Mouse (Mus musculus) G1E-ER4 (cell line): Measurements from ENCODE around the gene Vmn2r115. TPM values are rescaled to one million over a fixed set of nuclear protein-coding genes. Genes with fewer than 3 reads are reported as not detected.
"Not testable (repeated sequence)": the region's sequence is repeated elsewhere in the genome, so short reads cannot be mapped to it uniquely, and the experiment has no call there.

ENCODE experiments used
- GATA1 ChIP-seq: IDR thresholded peaks from one replicate; pipeline ENCODE4 v1.8.0; 2012; ENCODE audit warnings: low read length, inconsistent platforms
- polyA plus RNA-seq: library from polyadenylated mRNA; stranded (reverse); fragments of >175 nt; gene quantifications from 2 replicates; pipeline ENCODE4 v1.2.3, GENCODE M21; 2012

Gene Vmn2r115
- not detected in 2 replicates for polyA plus RNA-seq

DNA sequence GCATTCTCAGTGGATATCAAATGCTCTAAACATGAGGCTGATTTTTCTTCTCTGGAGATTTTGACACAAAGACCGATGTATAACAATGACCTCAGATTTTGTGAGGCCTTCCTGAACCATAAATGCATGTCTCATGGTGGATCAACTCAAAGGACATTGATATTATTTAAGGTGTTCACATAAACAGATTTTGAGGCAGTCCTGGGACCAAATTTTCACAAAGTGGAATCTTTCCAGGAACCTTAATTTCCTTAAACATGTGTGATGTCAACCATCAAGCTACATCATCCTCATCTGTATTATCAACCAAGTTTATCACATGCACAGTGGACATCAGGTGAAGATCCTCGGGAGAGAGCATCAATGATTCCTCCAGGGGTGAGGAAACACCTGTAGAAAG lies at the start of gene Vmn2r115:
Gene Vmn2r115, plus strand, starts transcription at position 301 of the 400 bp plus-strand sequence.
- not testable (repeated sequence) for TF ChIP-seq GATA1

DNA sequence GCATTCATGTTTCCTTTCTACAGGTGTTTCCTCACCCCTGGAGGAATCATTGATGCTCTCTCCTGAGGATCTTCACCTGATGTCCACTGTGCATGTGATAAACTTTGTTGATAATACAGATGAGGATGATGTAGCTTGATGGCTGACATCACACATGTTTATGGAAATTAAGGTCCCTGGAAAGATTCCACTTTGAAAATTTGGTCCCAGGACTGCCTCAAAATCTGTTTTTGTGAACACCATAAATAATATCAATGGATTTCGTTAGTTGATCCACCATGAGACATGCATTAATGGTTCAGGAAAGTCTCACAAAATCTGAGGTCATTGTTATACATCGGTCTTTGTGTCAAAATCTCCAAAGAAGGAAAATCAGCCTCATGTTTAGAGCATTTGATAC lies 31.1 kb upstream of the Vmn2r115 start, which contains the start of gene Vmn2r114:
Gene Vmn2r114, minus strand, starts transcription at position 101 of the 400 bp plus-strand sequence.
- not testable (repeated sequence) for TF ChIP-seq GATA1

DNA sequence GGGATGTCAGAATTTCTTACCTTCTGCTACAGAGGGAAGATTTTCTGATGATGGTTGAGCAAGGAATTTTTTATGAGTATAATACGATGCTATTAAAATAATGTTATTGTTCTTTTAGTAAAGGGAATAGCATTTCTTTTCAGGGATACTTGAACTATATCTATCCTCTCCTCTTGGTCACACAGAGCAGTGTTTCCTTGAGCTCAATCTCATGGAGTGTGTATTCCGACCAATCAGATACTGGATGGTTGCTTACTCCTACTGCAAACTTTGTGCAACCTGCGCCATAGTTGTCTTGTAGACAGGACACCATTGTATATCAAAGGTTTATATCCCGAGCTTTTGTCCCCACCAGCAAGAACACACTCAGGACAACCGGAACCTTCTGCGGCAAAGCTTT lies 12.9 kb upstream of the Vmn2r115 start:
- no peak for TF ChIP-seq GATA1

DNA sequence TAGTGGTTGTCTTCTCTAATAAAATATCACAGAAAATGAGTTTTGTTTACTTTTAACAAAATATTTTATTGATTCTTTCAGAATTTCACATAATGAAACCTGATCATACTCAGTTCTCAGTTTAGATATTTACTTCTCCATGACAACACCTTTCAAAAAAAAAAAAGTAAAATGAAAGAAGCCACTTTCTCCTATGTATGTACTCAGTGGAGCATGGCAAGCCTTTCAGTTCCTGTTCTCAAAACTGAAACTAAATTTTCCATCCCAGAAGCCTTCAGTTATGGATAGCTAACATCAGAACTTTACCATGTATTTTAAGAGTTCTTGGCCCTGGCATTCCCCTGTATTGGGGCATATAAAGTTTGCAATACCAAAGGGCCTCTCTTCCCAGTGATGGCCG lies 8.1 kb downstream of the Vmn2r115 start:
- no peak for TF ChIP-seq GATA1

DNA sequence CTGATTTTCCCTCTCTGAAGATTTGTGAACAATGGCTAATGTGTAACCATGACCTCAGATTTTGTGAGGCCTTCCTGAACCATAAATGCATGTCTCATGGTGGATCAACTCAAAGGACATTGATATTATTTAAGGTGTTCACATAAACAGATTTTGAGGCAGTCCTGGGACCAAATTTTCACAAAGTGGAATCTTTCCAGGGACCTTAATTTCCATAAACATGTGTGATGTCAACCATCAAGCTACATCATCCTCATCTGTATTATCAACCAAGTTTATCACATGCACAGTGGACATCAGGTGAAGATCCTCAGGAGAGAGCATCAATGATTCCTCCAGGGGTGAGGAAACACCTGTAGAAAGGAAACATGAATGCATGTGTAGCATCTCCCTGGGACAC lies 40.8 kb downstream of the Vmn2r115 start, which contains the start of gene Vmn2r116:
Gene Vmn2r116, plus strand, starts transcription at position 301 of the 400 bp plus-strand sequence.
- not testable (repeated sequence) for TF ChIP-seq GATA1

Other genes with a start within 250 kb of the Vmn2r115 start
- gene Zfp40, start 150.5 kb upstream of the Vmn2r115 start, polyA plus RNA-seq: 0.70 and 0.92 TPM in 2 replicates
- not detected in 2 replicates for gene Vmn2r114, start 31.2 kb upstream of the Vmn2r115 start, polyA plus RNA-seq
- not detected in 2 replicates for gene Vmn2r116, start 40.9 kb downstream of the Vmn2r115 start, polyA plus RNA-seq
- gene Vmn2r117, start 136.0 kb downstream of the Vmn2r115 start, polyA plus RNA-seq: not detected in 2 replicates
- gene Zfp213, start 220.5 kb downstream of the Vmn2r115 start, polyA plus RNA-seq: 10.3 and 12.1 TPM in 2 replicates